Mouse (Mus musculus): ENCODE measurements at regions not wholly inside any gene's neighbourhood (a gene's known extent, or its start where the extent isn't known, plus 50 kb on each side); places are given as distances from the start of the nearest gene placed in this dataset.

DNA sequence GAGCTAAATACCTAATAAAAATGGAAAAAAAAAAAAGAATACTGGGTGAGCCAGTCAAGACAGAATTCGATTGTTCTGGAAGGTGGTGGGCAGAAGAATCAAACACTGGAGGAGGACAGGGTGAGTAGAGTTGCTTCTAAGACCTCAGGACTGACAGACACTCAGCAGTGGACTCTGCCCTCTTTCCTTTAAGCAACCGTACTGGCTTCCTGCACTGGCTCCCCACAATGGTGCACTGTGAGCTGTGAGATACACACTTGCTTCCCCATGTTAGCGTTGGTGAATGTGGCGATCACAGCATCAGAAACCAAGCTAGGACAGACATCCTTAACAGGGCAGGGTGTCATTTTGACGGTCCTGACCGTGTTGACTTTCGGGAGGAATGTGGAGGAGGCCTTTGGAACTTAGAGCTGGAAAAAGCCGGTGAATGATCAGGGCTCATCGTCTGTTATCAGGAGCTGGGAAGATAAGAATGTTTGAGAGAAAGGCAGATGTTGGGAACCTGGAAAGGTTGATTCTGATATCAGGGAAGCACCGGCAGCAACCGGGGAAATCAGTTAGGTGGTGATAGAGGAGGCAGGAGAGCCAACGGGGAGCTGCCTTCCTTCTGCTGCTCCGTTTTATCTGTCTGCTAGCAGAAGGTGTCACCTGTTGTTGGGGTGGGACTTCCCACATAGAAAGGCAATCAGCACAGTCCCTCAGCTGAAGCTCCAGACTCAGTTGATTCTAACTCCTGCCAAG lies 254.8 kb downstream of the Ajap1 start:
- no peak for DNase-seq (ENCODE audit: low spot score in 2 of 2)

DNA sequence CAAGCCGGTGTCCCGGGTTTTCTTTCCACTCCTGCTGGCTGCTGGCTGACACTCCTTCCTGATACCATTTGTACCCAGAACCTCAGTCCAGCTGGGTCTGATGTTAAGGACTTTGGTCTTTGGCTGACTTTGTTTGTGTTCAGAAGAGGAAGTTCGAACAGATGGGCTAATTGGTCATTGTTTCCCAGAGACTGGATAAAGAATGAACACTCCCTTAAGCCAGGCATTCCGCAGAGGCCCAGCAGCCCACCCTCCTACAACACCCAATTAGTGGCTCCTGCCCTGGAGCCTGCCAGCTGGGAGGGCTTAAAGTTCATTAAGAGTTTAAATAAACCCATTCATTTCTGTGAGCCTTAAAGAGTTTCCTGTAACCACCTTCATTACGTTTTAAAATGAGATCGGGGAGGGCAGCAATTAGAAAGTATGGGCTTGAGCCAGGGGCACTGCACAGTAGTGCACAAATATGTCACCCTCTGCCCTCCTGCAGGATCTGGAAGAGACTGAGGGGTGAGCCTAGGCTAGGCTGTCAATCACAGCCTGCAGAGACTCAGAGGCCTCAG lies 257.9 kb downstream of the Ajap1 start:
- DNase-seq (ENCODE audit: low spot score in 2 of 2) = no peak

DNA sequence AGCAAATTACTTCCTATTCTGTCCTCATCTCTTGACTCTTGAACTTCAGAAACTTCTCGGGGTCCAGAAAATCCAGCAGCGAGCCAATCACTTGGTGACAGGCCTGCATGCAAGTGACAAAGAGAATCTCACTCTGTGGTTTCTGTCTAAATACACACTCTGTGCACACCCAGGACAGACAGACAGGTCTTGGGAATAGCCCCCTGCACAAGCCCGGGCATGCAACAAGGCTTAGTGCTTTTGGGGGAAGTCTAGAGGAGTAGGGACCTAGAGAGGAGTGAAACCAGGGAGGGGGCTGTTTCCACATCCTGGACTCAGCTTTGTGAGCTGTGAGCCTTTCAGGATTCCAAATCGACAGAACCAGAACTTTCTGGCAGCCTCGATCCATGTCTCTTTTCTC lies 259.6 kb downstream of the Ajap1 start:
- no peak for DNase-seq (ENCODE audit: low spot score in 2 of 2)

DNA sequence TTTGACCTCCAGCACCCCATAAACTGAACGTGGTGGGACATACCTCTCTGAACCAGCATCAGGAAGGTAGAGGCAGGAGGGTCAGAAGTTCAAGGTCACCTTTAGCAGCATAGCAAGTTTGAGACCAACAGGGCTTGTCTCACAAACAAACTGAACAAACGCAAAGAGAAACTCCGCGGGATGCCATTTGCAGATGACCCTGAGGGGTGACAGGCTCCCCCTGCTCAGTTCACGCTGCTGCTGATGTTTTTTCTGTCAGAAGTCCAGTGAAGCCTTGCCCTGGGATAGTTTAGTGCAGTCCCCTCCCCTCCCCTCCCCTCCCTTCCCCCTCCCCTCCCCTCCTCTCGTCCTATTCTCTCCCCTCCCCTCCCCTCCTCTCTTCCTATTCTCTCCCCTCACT lies 262.1 kb downstream of the Ajap1 start:
- DNase-seq (ENCODE audit: low spot score in 2 of 2) = no peak

DNA sequence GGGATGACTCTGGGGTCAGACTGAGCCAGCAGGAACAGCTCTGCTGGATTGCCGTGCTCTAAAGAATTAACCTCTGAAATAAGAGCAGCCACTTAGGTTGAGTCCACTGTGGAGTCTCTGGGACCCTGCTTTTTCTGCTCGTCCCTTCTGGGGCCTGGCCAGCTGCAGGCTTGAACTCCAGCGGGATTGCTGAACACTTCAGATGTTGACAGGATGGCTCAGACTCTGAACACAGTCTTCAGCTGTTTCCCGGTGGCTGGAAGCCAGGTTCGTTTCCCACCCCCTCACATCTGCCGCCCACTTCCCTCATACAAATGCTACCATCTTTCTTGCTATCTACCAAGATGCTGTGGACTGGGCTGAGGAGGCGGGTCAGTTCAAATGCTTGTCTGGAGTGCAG lies 262.5 kb downstream of the Ajap1 start:
- no peak for DNase-seq (ENCODE audit: low spot score in 2 of 2)

DNA sequence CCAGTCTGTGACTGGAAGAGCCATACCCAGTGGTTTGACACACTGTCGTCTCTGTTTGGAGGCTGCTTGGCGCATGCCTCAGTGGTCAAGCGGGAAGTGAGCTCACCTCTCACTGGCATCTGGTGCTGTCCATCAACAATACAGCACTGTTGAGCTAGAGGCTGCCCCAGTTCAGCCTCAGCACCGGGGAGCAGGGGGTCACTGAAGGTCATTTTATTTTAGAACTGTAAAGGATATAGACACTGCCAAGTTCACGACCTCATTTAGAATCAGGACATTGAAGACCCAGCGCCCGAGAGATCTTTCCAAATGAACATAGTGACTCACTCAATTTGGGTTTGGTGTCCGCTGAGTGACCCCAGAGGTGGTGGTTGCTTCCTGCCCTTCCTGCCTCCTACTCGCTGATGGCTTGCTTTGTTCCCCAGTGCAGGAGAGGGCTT lies 265.1 kb downstream of the Ajap1 start:
- no peak for DNase-seq (ENCODE audit: low spot score in 2 of 2)

DNA sequence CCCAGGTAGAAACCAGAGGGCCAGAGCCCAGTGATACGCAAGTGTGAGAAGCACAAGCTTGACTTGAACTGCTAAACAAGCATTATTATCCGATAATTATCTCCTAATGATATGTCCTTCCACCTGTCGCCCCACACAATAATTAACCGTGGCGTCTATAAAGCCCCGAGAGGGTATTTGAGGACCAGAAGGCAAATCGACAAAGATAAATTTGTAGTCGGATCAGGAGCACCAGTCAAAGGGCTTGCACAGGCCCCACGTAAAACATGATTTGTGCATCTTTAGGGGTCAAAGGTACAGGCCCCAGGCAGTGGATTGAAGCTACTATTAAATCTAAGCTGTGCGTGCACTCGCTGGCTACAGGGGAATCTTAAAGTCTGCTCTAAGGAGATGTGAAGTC lies 270.5 kb downstream of the Ajap1 start:
- no peak for DNase-seq (ENCODE audit: low spot score in 2 of 2)

DNA sequence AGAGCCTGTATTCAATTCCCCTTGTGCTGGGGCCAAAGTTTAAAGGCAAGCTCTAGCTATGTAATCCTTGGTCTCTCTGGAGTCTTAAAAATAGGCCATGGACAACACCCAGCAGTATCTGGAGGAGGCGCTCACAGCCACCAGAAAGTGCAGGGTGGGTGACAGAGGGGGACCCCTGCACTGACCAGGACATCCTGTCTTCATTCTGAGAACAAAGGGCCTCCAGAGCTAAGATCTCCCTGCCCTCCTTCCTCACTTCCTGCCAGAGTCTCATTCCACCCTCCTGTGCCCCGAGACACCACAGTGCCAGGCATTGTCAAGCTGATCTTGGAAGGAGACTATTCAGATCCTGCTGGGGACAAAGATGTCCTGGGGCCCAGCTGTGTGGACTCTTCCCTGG lies 273.8 kb downstream of the Ajap1 start:
- DNase-seq (ENCODE audit: low spot score in 2 of 2) = no peak

DNA sequence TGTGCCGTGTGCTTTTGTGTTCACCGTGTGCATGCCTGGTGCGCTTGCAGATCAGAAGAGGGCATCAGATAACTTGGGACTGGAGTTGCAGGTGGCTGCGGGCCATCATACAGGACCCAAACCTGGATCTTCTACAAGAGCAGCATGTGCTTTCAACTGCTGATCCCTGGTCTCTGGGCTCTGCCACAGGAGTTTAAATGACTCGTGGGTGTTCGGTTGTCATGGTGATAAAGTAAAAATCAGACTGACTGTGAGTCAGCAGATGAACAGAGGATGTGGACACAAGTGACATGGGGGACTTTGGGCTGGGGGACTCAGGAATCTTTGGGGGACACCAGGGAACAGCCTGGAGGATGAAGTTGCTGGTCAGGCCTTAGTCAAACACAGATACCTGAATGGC lies 274.4 kb downstream of the Ajap1 start:
- no peak for DNase-seq (ENCODE audit: low spot score in 2 of 2)

DNA sequence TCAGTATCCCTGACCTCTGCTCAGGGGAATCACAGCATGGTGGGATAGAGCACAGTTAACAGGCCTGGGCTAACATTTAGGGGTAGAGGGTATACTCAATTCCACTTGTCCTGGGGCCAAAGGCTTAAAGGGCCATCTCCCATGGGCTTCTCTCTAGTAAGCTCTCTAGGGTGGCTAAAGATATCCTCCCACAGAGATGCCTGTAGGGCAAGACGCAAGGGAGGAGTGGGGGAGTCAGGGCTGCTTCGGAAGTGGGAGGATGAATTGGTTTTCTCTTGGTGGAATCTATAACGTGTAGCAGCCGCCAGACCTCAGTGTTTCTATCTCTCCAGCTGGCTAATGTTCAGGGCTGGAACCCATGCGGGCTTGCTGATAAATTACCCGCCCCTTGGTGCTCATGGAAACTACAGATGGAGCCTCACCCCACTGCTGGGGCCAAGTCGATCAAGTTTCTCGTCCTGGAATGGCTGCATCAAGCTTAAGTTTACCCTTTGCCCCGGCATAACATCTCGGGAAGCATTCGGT lies 275.0 kb downstream of the Ajap1 start:
- DNase-seq (ENCODE audit: low spot score in 2 of 2) = no peak

DNA sequence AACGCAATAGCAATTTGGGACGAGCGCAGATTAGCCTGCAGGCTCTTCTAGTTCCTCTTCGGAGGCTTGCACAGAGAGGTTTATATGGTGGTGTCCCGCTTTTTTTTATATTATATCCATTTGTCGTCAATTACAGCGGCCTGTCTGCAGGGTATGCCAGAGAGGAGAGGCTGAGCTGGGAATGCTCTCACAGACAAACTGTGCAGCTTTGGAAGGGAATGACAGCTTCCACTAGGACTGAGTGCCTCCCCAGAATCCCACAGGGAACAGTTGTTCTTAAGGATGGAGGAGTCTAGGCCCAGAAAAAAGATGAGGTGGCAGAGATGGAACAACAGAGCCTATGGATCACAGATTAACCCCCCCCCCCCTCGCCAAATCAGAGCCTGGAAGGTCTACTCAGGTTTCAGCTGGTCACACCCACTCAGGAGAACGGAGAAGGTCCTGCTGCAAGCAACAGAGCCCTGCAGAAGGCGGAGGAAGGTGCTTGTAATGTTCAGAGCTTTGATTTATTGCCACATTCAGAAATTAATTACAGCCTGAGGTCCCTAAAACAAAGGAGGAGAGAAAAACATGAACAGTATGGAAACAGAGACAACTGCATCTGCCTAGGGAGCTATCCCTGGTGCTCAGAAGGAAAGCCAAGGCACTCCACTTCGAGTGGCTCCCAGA lies 275.7 kb downstream of the Ajap1 start:
- DNase-seq (ENCODE audit: low spot score in 2 of 2) = no peak

DNA sequence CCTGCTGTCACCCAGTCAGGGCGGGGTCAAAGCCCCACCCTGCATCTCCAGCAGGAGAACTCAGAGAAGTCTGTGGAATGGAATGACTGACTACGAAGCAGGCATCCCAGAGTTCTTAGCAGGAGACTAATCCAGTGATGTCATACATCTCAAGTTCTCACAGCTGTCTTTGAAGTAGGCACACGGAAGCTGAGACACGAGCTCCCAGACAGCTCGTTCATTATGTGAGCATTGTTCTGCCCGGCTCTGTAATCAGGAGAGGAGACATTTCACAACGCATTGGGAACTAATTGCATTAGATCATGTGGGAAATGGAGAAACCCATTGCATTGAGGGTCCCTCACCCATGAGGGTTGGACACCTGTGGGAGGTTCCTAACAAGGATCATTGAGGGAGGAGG lies 277.8 kb downstream of the Ajap1 start:
- DNase-seq (ENCODE audit: low spot score in 2 of 2) = no peak

DNA sequence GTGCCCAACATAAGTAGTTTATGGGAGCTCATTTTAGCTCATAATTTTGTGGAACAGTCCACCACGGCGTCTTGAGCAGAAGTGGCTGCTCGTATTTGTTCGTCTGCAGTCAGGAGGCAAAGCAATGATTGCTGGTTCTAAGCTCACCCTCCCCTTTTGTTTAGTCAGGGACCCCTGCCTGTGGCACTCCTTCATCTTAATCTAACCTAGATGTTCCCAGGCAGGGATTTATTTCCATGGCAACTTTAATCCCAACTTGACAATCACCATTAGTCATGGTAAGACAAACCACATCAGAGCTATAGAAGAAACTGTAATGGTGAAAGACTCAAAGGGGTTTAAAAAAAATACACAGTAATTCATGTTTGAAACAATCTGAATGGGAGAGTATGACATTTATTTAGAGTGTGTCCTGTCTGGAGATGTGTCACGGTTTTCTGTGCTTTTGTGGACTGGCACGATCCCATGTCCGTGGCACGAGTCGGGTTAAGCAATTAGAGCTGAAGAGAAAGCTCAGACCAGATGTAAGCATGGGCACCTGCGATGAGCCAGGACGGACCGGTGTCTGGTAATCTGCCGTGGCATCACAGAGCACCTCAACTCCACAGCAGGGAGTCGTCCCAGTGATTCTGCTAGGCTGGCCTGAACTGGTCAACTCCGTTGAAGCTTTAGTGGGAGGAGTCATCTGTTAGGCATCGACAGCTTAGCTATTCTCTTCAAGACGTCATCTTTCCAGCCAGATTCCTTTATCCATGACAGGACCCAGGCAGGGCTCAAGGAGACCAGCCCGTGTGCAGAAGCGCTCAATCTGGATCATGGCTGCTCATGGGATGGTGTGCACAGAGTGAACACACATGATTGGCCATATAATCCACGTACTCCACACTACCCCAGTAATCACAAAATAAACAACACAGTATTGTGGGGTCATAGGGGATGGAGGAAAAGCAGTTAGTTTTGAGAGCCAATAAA lies 281.5 kb downstream of the Ajap1 start:
- no peak for DNase-seq (ENCODE audit: low spot score in 2 of 2)

DNA sequence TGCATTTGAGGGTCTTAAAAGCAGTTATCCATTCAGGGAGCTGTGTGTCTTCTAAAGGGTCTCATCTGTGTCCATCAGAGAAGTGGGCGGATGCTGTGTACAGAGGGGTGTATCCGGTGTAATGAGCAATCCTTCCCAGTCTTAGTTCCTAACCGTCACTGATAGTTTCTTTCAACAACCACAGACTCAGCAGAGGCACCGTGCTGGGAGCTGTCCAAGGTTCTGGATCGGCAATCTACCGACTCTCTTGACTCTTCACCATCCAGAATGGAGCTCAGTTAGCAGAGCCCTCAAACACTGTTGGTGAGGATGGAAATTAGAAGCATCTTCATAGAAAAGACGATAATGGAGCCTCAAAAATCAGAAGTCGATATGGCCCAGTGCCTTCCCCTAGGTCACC lies 293.1 kb downstream of the Ajap1 start:
- no peak for DNase-seq (ENCODE audit: low spot score in 2 of 2)

DNA sequence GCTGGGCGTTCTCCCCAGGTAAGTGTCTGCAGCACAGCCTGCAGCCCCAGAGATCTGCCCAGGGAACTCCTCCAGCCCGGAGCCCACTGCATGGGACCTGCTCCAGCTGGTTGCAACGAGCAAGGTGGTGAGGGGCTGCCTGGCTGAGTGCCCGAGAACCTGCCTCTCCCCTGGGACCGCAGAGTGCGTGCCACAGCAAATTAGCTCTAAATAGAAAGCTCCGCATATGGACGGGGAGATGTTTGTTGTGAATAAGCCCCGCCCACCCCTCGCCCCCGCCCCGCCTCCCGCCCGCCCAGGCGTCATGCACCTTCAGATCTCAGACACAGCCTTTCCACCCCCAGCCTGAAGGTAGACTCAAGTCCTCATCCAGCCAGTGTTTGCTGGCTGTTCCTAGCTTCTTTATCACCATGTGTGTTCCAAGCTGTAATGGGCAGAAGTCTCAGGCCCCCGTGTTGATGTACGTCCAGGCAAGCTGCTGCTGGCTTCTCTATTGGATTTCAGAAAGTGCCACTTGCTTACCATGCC lies 294.0 kb downstream of the Ajap1 start:
- no peak for DNase-seq (ENCODE audit: low spot score in 2 of 2)

DNA sequence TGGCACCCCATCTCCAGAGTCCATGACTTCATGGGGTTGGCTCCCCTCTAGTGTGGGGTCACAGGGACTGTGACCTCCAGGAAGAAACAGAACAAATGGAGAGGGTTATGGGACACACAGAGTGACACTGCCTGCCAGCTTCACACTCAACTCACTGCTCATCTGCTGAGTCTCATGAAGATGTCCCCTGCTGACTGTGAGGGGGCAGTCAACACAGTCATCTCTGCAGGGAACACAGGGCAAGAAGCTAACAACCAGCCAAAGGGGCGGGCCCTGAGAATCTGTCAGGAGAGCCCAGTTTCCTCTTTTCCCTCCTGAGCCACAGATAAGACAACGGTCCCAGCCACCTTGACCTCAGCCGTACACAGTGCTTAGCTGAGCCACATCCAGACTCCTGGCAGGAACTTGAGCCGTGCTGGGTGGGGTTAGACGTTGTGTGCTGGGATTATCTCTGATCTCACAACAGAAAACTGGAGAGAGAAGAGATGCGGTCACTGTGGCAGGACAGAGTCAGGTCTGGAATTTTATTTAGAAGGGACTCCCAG lies 294.6 kb downstream of the Ajap1 start:
- no peak for DNase-seq (ENCODE audit: low spot score in 2 of 2)

DNA sequence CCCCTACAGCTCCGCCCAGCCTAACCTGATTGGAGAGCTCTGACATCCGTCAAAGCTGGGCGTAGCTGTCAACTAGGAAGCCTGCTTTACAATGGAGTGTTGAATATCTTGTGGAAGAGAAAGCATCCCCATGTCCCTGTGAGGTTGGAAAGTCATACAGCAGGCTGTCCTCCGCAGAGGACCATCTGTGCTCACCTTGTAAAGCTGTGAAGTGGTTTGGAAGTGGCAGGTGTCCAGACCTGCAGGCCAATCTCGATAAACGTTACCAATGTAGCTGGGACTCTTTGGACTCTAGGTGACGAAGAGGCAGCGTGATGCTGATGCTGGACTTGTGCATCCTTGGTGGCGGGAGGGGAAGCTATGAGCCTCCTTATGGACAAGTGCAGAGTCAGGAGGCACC lies 305.1 kb downstream of the Ajap1 start:
- DNase-seq (ENCODE audit: low spot score in 2 of 2) = no peak

DNA sequence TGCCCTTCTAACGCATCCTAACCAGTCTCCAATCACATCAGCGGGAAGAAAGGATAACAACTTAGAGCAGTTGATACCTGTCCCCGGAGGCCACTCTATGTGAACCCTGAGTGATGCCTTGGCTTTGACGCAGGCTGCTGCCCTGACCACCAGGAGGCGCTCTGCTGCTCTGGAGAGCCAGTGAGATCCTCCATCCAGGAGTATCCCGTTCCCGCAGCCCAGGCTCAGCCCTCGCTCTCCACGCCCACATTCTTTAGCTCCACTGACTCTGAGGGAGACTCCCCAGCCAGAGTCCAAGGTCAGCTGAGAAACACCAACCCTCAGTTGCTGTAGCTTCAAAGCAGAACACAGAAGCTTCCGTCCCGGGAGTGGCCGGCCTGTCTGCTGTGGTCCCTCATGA lies 307.0 kb downstream of the Ajap1 start:
- no peak for DNase-seq (ENCODE audit: low spot score in 2 of 2)

DNA sequence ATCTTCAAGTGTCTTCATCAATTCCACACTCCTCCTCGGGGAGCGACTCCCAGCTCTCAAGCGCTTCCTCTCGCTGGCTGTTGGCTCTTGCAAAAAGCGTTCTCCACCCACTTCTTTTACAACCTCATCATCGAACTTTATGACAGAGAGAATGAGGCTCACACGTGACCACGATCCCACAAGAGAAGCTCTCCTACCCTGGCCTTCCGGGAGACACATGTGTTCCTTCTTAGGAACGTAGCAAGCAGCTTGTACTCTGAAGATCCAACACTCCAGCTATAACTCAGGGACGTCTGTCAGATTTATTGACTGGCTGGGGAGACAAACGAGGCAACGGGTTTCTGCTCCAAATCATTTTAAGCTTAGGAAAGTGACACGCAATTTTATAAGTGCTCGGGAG lies 307.5 kb downstream of the Ajap1 start:
- no peak for DNase-seq (ENCODE audit: low spot score in 2 of 2)

DNA sequence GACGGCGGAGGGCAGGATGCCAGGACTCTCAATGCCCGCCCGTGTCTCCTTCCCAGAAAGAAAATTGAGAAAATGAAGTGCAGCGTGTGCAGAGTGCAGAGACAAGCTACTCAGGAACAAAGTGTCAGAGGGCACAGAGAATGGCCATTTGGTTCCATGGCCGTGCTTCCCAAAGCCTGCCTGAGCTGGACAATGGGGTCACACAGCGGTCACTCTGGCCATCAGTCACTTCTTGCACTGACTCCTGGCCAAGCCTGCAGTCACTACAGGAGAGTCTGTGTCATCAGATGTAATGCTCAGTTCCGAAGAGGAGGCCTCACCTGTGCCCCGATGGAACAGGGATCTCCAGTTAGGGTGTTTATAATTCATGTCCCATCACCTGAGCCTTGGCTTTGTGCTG lies 312.6 kb downstream of the Ajap1 start:
- DNase-seq (ENCODE audit: low spot score in 2 of 2) = no peak

DNA sequence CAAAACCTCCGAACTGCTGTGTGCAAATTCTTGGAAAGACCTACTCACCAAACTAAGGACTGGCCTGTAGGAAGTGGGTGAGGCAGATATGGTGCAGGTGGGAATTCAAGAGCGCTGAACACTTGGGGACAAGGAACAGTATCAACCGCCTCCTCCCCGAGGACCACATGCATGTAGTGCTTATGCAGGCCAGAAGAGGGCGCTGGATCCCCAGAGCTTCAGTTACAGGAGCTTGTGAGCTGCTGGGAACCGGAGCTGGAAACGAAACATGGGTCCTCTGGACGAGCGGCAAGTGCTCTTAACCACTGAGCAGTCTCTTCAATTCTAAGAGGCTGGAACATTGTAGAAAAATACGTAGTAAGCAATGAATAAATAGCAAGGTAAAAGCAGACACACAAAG lies 317.8 kb downstream of the Ajap1 start:
- DNase-seq (ENCODE audit: low spot score in 2 of 2) = no peak
